ENCODE assay signal across 8 mouse cellular contexts in genomic region chr4:106614180-106614797, GRCm38 (mm10). TPM values are rescaled to one million over a fixed set of nuclear protein-coding genes. Genes with fewer than 3 reads are reported as not detected.
DNase-seq lines count a peak whose midpoint lies in the region; ATAC-seq and TF ChIP-seq lines count a peak whose summit lies in the region.

No protein-coding gene starts in this region.

- peak; percentile 93 for TF ChIP-seq CTCF in cortical plate, adult 2 months (IDR thresholded peaks at IDR 0.05; ENCODE audit: extremely low read depth, insufficient read depth, low read length)

- H3K9ac ChIP-seq in intestine, embryonic 14.5 days (ENCODE audit: low read length): no peak overlapping the region

- DNase-seq in adrenal gland, adult 18-20 months (ENCODE audit: low spot score in 2 of 2): peak; percentile 58 to 59
- DNase-seq in gastrocnemius, adult 8-10 months (ENCODE audit: low spot score in 2 of 2): peak; percentile 33 to 36
- DNase-seq in intestine, embryonic 14.5 days (ENCODE audit: low spot score): peak; percentile 88
- DNase-seq in left cerebral cortex, postnatal 14 days (ENCODE audit: low spot score in 2 of 2): peak; percentile 75 to 80
- DNase-seq in right cerebral cortex, postnatal 4 days: peak; percentile 76

- ATAC-seq in intestine, embryonic 14.5 days (replicated peaks; ENCODE audit: low FRiP score, low TSS enrichment, low read depth): peak; percentile 52; the same call in 1 of the 2 replicates
- ATAC-seq in megakaryocyte progenitor cell, adult 5-6 weeks (replicated peaks; ENCODE audit: poor library complexity): peak; percentile 89
- ATAC-seq in monocyte, adult 5-6 weeks (replicated peaks; ENCODE audit: insufficient number of reproducible peaks, low FRiP score, low TSS enrichment, poor library complexity, severe bottlenecking): no peak; the same call in 1 of the 2 replicates

- no peaks in the 10 kb centered on the region for H3K27me3 ChIP-seq in intestine, embryonic 14.5 days (replicated peaks; ENCODE audit: control insufficient read depth, insufficient read depth, low read length)

- intact Hi-C loops in left cerebral cortex, postnatal 14 days (cut with DNase I): loop anchor here (1.0 to 10.0 kb wide), 3 partner anchors 94 to 548 kb away; no protein-coding TSS in a partner anchor

- H3K4me2 ChIP-seq in intestine, embryonic 14.5 days (ENCODE audit: low read length): no peak overlapping the region

- H3K4me3 ChIP-seq in cortical plate, adult 2 months (ENCODE audit: insufficient read depth, low read length): no peak overlapping the region
- H3K4me3 ChIP-seq in intestine, embryonic 14.5 days (ENCODE audit: low read depth, low read length): no peak overlapping the region

- H3K27ac ChIP-seq in cortical plate, adult 2 months (ENCODE audit: insufficient read depth, low read length): no peak overlapping the region
- no peak overlapping the region for H3K27ac ChIP-seq in intestine, embryonic 14.5 days (ENCODE audit: low read depth)

- TF ChIP-seq POLR2A in cortical plate, adult 2 months (IDR thresholded peaks at IDR 0.05; ENCODE audit: extremely low read depth, insufficient read depth, low read length): no peak

- H3K36me3 ChIP-seq in intestine, embryonic 14.5 days (ENCODE audit: control insufficient read depth, insufficient read depth, low read length): no peaks in the 10 kb centered on the region

- no peaks in the 10 kb centered on the region for H3K9me3 ChIP-seq in intestine, embryonic 14.5 days (ENCODE audit: control insufficient read depth, low read length)

- peaks cover 3% of the 10 kb centered on the region; the same call in 1 of the 2 replicates for H3K4me1 ChIP-seq in cortical plate, adult 2 months (ENCODE audit: control insufficient read depth, insufficient read depth, low read length)
- H3K4me1 ChIP-seq in intestine, embryonic 14.5 days (replicated peaks; ENCODE audit: control insufficient read depth, insufficient read depth, low read length): peaks cover 9% of the 10 kb centered on the region; the same call in 1 of the 2 replicates

- 40% methylated on average over 7 of the region's 7 CpGs for WGBS in intestine, embryonic 14.5 days

RNA-seq across cellular contexts. Expression of gene Lexm, which starts 2.8 kb away (rescaled TPM):
- not detected for total RNA-seq in adrenal gland, adult 18-20 months (2021)
- 0.08 and 0.11 TPM in 2 replicates for polyA plus RNA-seq in cortical plate, adult 2 months (2012; rRNA removed)
- total RNA-seq in gastrocnemius, adult 8-10 months (2022): not detected
- polyA plus RNA-seq in intestine, embryonic 14.5 days (2014; fragmentation: Nextera tagmentation; extraction: Ambion mirVana): 0.39 TPM in 1 of 2 replicates, not detected in the other
- under 1 TPM in 1 of 2 experiments, not detected in 1; 0.37 TPM for total RNA-seq in left cerebral cortex, postnatal 14 days (2021)
- not detected in 2 replicates for total RNA-seq in megakaryocyte progenitor cell, adult 5-6 weeks (2015)
- total RNA-seq in megakaryocyte progenitor cell, adult 5-6 weeks (2017): not detected in 2 replicates
- not detected in 3 replicates for total RNA-seq in monocyte, adult 5-6 weeks (2017)

RNA-seq across cellular contexts. Expression of gene Ttc22, which starts 7.9 kb away (rescaled TPM):
- under 1 TPM in 1 of 2 experiments, not detected in 1; 0.10 TPM for total RNA-seq in adrenal gland, adult 18-20 months (2021)
- polyA plus RNA-seq in cortical plate, adult 2 months (2012; rRNA removed): 1.3 and 1.9 TPM in 2 replicates
- total RNA-seq in gastrocnemius, adult 8-10 months (2022): not detected
- polyA plus RNA-seq in intestine, embryonic 14.5 days (2014; fragmentation: Nextera tagmentation; extraction: Ambion mirVana): 1.1 and 2.0 TPM in 2 replicates
- 1 to 10 TPM; 1.7 to 2.0 TPM for total RNA-seq in left cerebral cortex, postnatal 14 days (2021)
- total RNA-seq in megakaryocyte progenitor cell, adult 5-6 weeks (2015): not detected in 2 replicates
- total RNA-seq in megakaryocyte progenitor cell, adult 5-6 weeks (2017): not detected in 2 replicates
- not detected in 3 replicates for total RNA-seq in monocyte, adult 5-6 weeks (2017)

RNA-seq across cellular contexts. Expression of gene Pars2, which starts 36.6 kb away (rescaled TPM):
- total RNA-seq in adrenal gland, adult 18-20 months (2021): 1 to 10 TPM; 3.2 to 4.9 TPM
- polyA plus RNA-seq in cortical plate, adult 2 months (2012; rRNA removed): 10.4 and 10.7 TPM in 2 replicates
- total RNA-seq in gastrocnemius, adult 8-10 months (2022): 1 to 10 TPM; 1.7 to 5.9 (median 3.7) TPM
- polyA plus RNA-seq in intestine, embryonic 14.5 days (2014; fragmentation: Nextera tagmentation; extraction: Ambion mirVana): 17.2 and 17.9 TPM in 2 replicates
- total RNA-seq in left cerebral cortex, postnatal 14 days (2021): 1 to 10 TPM; 6.3 to 6.5 TPM
- total RNA-seq in megakaryocyte progenitor cell, adult 5-6 weeks (2015): 3.7 and 6.6 TPM in 2 replicates
- 7.7 and 8.8 TPM in 2 replicates for total RNA-seq in megakaryocyte progenitor cell, adult 5-6 weeks (2017)
- total RNA-seq in monocyte, adult 5-6 weeks (2017): 0.96 to 5.3 TPM (median 4.0 TPM) in 3 replicates

RNA-seq across cellular contexts. Expression of gene Dhcr24, which starts 53.5 kb away (rescaled TPM):
- 100 to 1,000 TPM in 1 of 2 experiments, 10 to 100 TPM in 1; 44.3 to 281 TPM for total RNA-seq in adrenal gland, adult 18-20 months (2021)
- polyA plus RNA-seq in cortical plate, adult 2 months (2012; rRNA removed): 95.3 and 97.6 TPM in 2 replicates
- 1 to 10 TPM; 1.2 to 2.5 (median 1.8) TPM for total RNA-seq in gastrocnemius, adult 8-10 months (2022)
- 30.4 and 38.2 TPM in 2 replicates for polyA plus RNA-seq in intestine, embryonic 14.5 days (2014; fragmentation: Nextera tagmentation; extraction: Ambion mirVana)
- total RNA-seq in left cerebral cortex, postnatal 14 days (2021): 100 to 1,000 TPM; 112 to 119 TPM
- total RNA-seq in megakaryocyte progenitor cell, adult 5-6 weeks (2015): 15.9 and 17.4 TPM in 2 replicates
- total RNA-seq in megakaryocyte progenitor cell, adult 5-6 weeks (2017): 9.8 and 11.0 TPM in 2 replicates
- total RNA-seq in monocyte, adult 5-6 weeks (2017): 2.5 to 7.5 TPM (median 3.2 TPM) in 3 replicates

Comparison
In these comparisons a context has a peak if more than half of its experiments do, and no peak if none do; other contexts are left out.
1. DNase-seq: peak in every context shown above with its lines; median percentile 88 in intestine, embryonic 14.5 days; 78 in left cerebral cortex, postnatal 14 days; 76 in right cerebral cortex, postnatal 4 days; 58 in adrenal gland, adult 18-20 months; 34 in gastrocnemius, adult 8-10 months.